Mouse (Mus musculus) lung, adult 2 months (tissue): ENCODE measurements at regions not wholly inside any gene's neighbourhood (a gene's known extent, or its start where the extent isn't known, plus 50 kb on each side); places are given as distances from the start of the nearest gene placed in this dataset.

Experiments used
- CTCF ChIP-seq: fragments of 200-500 bp; IDR thresholded peaks from 2 replicates; pipeline ENCODE4 v1.5.1; 2011; ENCODE audit warnings: mild to moderate bottlenecking, low read length, control low read depth; ENCODE audit not compliant: insufficient read depth
- POLR2A ChIP-seq: fragments of 200-500 bp; IDR thresholded peaks from 2 replicates; pipeline ENCODE4 v1.6.1; 2011; ENCODE audit warnings: low read depth, mild to moderate bottlenecking, control low read depth, low read length, borderline replicate concordance; ENCODE audit errors: extremely low read depth

- TF ChIP-seq CTCF (no peak), POLR2A (no peak)
Observed at GRCm38 (mm10) chr11:20960750-20961149, 129.9 kb upstream of the Lgalsl start.
